Mouse (Mus musculus): ENCODE measurements around the gene Arhgap20. TPM values are rescaled to one million over a fixed set of nuclear protein-coding genes. Genes with fewer than 3 reads are reported as not detected.

The Arhgap20 gene
- total and polyA plus RNA-seq, 2 experiments from 2014 or later: 22.8 to 41.1 TPM

GRCm38 (mm10) chr9:51776459-51776858 lies 11.3 kb downstream of the Arhgap20 start:
- TF ChIP-seq CTCF (IDR thresholded peaks at IDR 0.05; ENCODE audit: low read depth): no peak
- 75% methylated on average over 2 of the region's 2 CpGs for WGBS
- no peaks in the 10 kb centered on the region for H3K27me3 ChIP-seq (ENCODE audit: insufficient read depth, low read length)
- H3K4me1 ChIP-seq (ENCODE audit: insufficient read depth): no peaks in the 10 kb centered on the region
- DNase-seq (no peak), ATAC-seq (no peak)
- H3K9me3 ChIP-seq (ENCODE audit: low read length): no peaks in the 10 kb centered on the region
- H3K9ac ChIP-seq: no peak overlapping the region
- no peaks in the 10 kb centered on the region for H3K36me3 ChIP-seq (ENCODE audit: insufficient read depth)
- H3K4me2 ChIP-seq (ENCODE audit: low read depth): no peak overlapping the region
- H3K4me3 ChIP-seq (ENCODE audit: low read depth, low read length): no peak overlapping the region
- H3K27ac ChIP-seq (ENCODE audit: low read depth, low read length): no peak overlapping the region

- H3K9me3 ChIP-seq (ENCODE audit: low read length): no peaks in the 10 kb centered on the region
- no peak overlapping the region for H3K4me2 ChIP-seq (ENCODE audit: low read depth)
- H3K36me3 ChIP-seq (ENCODE audit: insufficient read depth): no peaks in the 10 kb centered on the region
- ATAC-seq: no peak
- H3K9ac ChIP-seq: no peak overlapping the region
- 3% methylated on average over 1 of the region's 1 CpGs for WGBS
- peak; percentile 65 for TF ChIP-seq CTCF (IDR thresholded peaks at IDR 0.05; ENCODE audit: low read depth)
- no peak for DNase-seq
- no peaks in the 10 kb centered on the region for H3K27me3 ChIP-seq (ENCODE audit: insufficient read depth, low read length)
- H3K4me1 ChIP-seq (ENCODE audit: insufficient read depth): no peaks in the 10 kb centered on the region
- no peak overlapping the region for H3K4me3 ChIP-seq (ENCODE audit: low read depth, low read length)
- no peak overlapping the region for H3K27ac ChIP-seq (ENCODE audit: low read depth, low read length)
Measured at GRCm38 (mm10) chr9:51777180-51777579, 12.0 kb downstream of the Arhgap20 start.

- TF ChIP-seq CTCF (IDR thresholded peaks at IDR 0.05; ENCODE audit: low read depth): no peak
- ATAC-seq: no peak
- DNase-seq: no peak
- Histone ChIP-seq H3K27me3 (ENCODE audit: insufficient read depth, low read length) (no peaks in the 10 kb centered on the region), H3K36me3 (ENCODE audit: insufficient read depth) (peaks cover 4% of the 10 kb centered on the region; the same call in 1 of the 2 replicates), H3K4me3 (ENCODE audit: low read depth, low read length) (no peak overlapping the region), H3K4me2 (ENCODE audit: low read depth) (no peak overlapping the region), H3K9me3 (ENCODE audit: low read length) (no peaks in the 10 kb centered on the region), H3K4me1 (ENCODE audit: insufficient read depth) (no peaks in the 10 kb centered on the region), H3K9ac (no peak overlapping the region), H3K27ac (ENCODE audit: low read depth, low read length) (no peak overlapping the region)
- 70% methylated on average over 5 of the region's 5 CpGs for whole genome bisulfite sequencing
Measured at GRCm38 (mm10) chr9:51779232-51779631, 14.1 kb downstream of the Arhgap20 start.

DNA sequence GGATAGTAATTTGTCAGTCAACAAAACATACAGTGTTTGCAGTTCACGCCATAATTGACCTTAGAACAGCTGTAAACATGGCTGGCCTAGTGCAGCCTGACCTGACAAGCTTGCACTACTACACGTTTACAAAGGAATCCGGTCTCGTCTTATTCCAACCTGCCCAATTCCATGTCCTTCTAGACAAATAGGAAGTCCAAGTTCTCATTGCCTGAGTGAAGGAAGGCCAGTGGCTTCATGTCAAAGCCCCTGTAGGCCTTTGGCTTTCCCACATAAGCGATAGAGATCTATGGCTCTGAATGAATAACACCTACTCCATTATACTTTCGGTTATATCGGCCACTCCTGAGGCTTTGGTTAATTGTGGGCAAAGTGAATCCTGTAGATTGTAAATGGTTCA lies 16.0 kb downstream of the Arhgap20 start:
- no peaks in the 10 kb centered on the region for H3K4me1 ChIP-seq (ENCODE audit: insufficient read depth)
- no peak overlapping the region for H3K4me2 ChIP-seq (ENCODE audit: low read depth)
- no peak for DNase-seq
- H3K27me3 ChIP-seq (ENCODE audit: insufficient read depth, low read length): no peaks in the 10 kb centered on the region
- no peak overlapping the region for H3K9ac ChIP-seq
- ATAC-seq: no peak
- 90% methylated on average over 7 of the region's 7 CpGs for WGBS
- H3K4me3 ChIP-seq (ENCODE audit: low read depth, low read length): no peak overlapping the region
- peaks cover 4% of the 10 kb centered on the region; the same call in 1 of the 2 replicates for H3K36me3 ChIP-seq (ENCODE audit: insufficient read depth)
- no peak for TF ChIP-seq CTCF (IDR thresholded peaks at IDR 0.05; ENCODE audit: low read depth)
- H3K9me3 ChIP-seq (ENCODE audit: low read length): no peaks in the 10 kb centered on the region
- no peak overlapping the region for H3K27ac ChIP-seq (ENCODE audit: low read depth, low read length)

- 32% methylated on average over 6 of the region's 6 CpGs for WGBS
- peak; percentile 38; the same call in 1 of the 2 replicates for ATAC-seq
Measured at GRCm38 (mm10) chr9:51787380-51787779, 22.2 kb downstream of the Arhgap20 start.

DNA sequence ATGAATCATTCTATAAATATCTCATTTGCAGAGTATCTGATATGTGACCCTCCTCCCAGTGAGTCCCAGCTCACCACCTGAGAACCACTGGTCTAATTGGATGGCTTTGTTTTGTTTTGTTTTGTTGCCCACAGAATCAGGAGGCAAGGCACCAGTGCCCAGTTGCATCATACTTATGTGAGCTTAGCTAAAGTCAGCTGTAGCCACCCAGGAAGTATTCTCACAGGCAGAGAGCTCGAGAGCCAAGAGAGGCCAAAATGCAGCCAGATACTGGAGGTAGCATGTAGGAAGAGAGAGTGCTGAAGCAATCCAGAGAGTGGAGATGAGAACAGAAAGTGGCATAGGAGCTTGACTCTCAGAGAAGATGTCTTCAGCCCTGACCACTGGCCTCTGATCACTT lies 23.3 kb downstream of the Arhgap20 start:
- Histone ChIP-seq H3K27ac (ENCODE audit: low read depth, low read length) (no peak overlapping the region), H3K36me3 (ENCODE audit: insufficient read depth) (no peaks in the 10 kb centered on the region; the same call in 1 of the 2 replicates), H3K4me3 (ENCODE audit: low read depth, low read length) (no peak overlapping the region), H3K27me3 (ENCODE audit: insufficient read depth, low read length) (no peaks in the 10 kb centered on the region), H3K4me2 (ENCODE audit: low read depth) (no peak overlapping the region), H3K4me1 (ENCODE audit: insufficient read depth) (no peaks in the 10 kb centered on the region), H3K9me3 (ENCODE audit: low read length) (no peaks in the 10 kb centered on the region), H3K9ac (no peak overlapping the region)
- no peak for DNase-seq
- TF ChIP-seq CTCF (IDR thresholded peaks at IDR 0.05; ENCODE audit: low read depth): no peak
- WGBS: 59% methylated on average over 1 of the region's 1 CpGs
- no peak for ATAC-seq

More at GRCm38 (mm10) chr9:51787380-51787779, 22.2 kb downstream of the Arhgap20 start:
- Histone ChIP-seq H3K4me2 (ENCODE audit: low read depth) (no peak overlapping the region), H3K9me3 (ENCODE audit: low read length) (no peaks in the 10 kb centered on the region), H3K9ac (no peak overlapping the region), H3K27me3 (ENCODE audit: insufficient read depth, low read length) (no peaks in the 10 kb centered on the region), H3K36me3 (ENCODE audit: insufficient read depth) (peaks cover 4% of the 10 kb centered on the region; the same call in 1 of the 2 replicates), H3K27ac (ENCODE audit: low read depth, low read length) (no peak overlapping the region), H3K4me1 (ENCODE audit: insufficient read depth) (no peaks in the 10 kb centered on the region), H3K4me3 (ENCODE audit: low read depth, low read length) (no peak overlapping the region)
- no peak for DNase-seq
- peak; percentile 48 for TF ChIP-seq CTCF (IDR thresholded peaks at IDR 0.05; ENCODE audit: low read depth)

DNA sequence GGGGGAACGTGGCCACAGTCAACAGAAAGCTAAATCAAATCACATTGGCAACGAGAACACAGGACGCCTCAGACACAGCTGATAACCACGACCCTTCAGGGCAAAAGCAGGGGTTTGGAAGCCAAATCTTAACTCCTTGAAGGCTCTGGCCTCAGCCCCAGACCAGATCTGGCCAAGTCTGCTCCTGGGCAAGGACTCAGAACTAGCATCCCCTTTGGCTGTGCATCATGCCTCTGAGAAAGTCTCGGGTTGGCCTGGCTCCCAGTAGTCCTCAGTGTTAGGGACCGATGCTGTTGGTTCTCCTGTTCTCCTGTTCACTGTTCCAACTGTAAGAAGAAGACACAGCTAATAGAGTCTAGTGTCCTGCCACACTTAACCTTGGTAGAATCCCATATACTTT lies 30.1 kb downstream of the Arhgap20 start:
- 53% methylated on average over 6 of the region's 6 CpGs for WGBS
- Histone ChIP-seq H3K27me3 (ENCODE audit: insufficient read depth, low read length) (no peaks in the 10 kb centered on the region), H3K4me3 (ENCODE audit: low read depth, low read length) (no peak overlapping the region), H3K4me2 (ENCODE audit: low read depth) (no peak overlapping the region), H3K4me1 (ENCODE audit: insufficient read depth) (no peaks in the 10 kb centered on the region), H3K9me3 (ENCODE audit: low read length) (no peaks in the 10 kb centered on the region), H3K36me3 (ENCODE audit: insufficient read depth) (no peaks in the 10 kb centered on the region), H3K27ac (ENCODE audit: low read depth, low read length) (no peak overlapping the region), H3K9ac (no peak overlapping the region)
- TF ChIP-seq CTCF (IDR thresholded peaks at IDR 0.05; ENCODE audit: low read depth): no peak
- ATAC-seq: no peak
- no peak for DNase-seq
